In the genomic region with DNA sequence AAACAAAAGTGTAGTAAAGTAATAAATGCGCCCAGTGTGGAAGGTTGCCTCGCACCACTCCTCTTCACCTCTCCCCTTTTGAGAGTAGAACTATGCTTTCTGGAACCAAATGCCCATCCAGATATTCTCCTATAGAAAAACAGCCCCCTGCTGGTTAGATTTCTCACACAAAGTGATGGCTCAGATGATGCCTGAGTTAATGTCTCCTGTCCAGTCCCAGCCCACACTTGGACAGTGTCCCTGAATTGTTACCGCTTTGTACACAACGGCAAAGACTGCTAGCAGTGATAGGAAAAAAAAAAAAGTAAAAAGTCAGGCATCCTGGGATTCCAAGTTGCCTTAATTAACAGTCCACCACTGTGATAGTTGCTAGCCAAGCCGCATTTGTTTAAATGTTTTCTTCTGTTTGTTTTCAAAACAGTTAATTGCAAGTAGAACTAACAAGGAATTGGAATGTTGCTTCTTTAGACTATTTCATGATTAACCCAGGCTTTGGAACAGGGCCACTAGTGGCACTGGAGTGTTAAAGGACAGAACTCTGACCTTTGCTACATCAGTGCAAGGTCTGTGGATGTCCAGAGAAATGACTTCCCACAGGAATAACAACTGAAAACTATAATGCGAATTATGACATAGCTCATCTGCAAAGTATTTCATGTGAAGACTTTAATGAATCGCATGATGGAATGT, we compare ENCODE assay signal across 16 mouse cellular contexts. TPM values are rescaled to one million over a fixed set of nuclear protein-coding genes. Genes with fewer than 3 reads are reported as not detected.
DNase-seq lines count a peak whose midpoint lies in the region; ATAC-seq lines count a peak whose summit lies in the region.
"Had no signal": no experiment of that assay in that cellular context is flagged by ENCODE, and none has a peak within 500 bp of the region (broad histone marks: within the 10 kb centered on the region; RNA-seq: fewer than 3 reads in every experiment).

No protein-coding gene starts in this region.

- no peak overlapping the region for H3K4me3 ChIP-seq in liver, embryonic 15.5 days (replicated peaks)
- H3K4me3 ChIP-seq in embryonic facial prominence, embryonic 15.5 days (replicated peaks): no peak overlapping the region
- H3K4me3 ChIP-seq: hindbrain, embryonic 15.5 days; neural tube, embryonic 15.5 days had no signal

- no peak overlapping the region for H3K27ac ChIP-seq in liver, embryonic 15.5 days (replicated peaks)
- H3K27ac ChIP-seq in embryonic facial prominence, embryonic 15.5 days (replicated peaks): peak overlapping the region; percentile 67
- H3K27ac ChIP-seq: hindbrain, embryonic 15.5 days; liver, embryonic 14.5 days; neural tube, embryonic 15.5 days had no signal

- no peak overlapping the region for H3K9ac ChIP-seq in liver, embryonic 15.5 days
- H3K9ac ChIP-seq in embryonic facial prominence, embryonic 15.5 days: no peak overlapping the region
- H3K9ac ChIP-seq: forebrain, postnatal 0 days; hindbrain, embryonic 15.5 days; liver, embryonic 14.5 days; neural tube, embryonic 15.5 days had no signal

- no peaks in the 10 kb centered on the region for H3K36me3 ChIP-seq in liver, embryonic 15.5 days (replicated peaks)
- no peaks in the 10 kb centered on the region for H3K36me3 ChIP-seq in embryonic facial prominence, embryonic 15.5 days
- H3K36me3 ChIP-seq: hindbrain, embryonic 15.5 days; neural tube, embryonic 15.5 days had no signal

- no peaks in the 10 kb centered on the region for H3K9me3 ChIP-seq in liver, embryonic 15.5 days (replicated peaks)
- H3K9me3 ChIP-seq in embryonic facial prominence, embryonic 15.5 days (replicated peaks): no peaks in the 10 kb centered on the region
- H3K9me3 ChIP-seq: hindbrain, embryonic 15.5 days; neural tube, embryonic 15.5 days had no signal

- 61% methylated on average over 7 of the region's 7 CpGs for WGBS in liver, embryonic 15.5 days (ENCODE audit: insufficient replicate concordance)
- WGBS in embryonic facial prominence, embryonic 15.5 days: 58% methylated on average over 7 of the region's 7 CpGs

- H3K4me2 ChIP-seq in liver, embryonic 15.5 days: no peak overlapping the region
- no peak overlapping the region for H3K4me2 ChIP-seq in embryonic facial prominence, embryonic 15.5 days (replicated peaks)
- H3K4me2 ChIP-seq: hindbrain, embryonic 15.5 days; neural tube, embryonic 15.5 days had no signal

- no peaks in the 10 kb centered on the region for H3K27me3 ChIP-seq in liver, embryonic 15.5 days
- H3K27me3 ChIP-seq in embryonic facial prominence, embryonic 15.5 days: no peaks in the 10 kb centered on the region
- H3K27me3 ChIP-seq: hindbrain, embryonic 15.5 days; neural tube, embryonic 15.5 days had no signal

- ATAC-seq in liver, embryonic 15.5 days (ENCODE audit: insufficient read depth): peak; percentile 65
- ATAC-seq in embryonic facial prominence, embryonic 15.5 days (ENCODE audit: insufficient number of reproducible peaks, low FRiP score, low TSS enrichment, low read depth): no peak
- ATAC-seq: CD4-positive, CD25-positive, alpha-beta regulatory T cell, adult 4 months; forebrain, postnatal 0 days had no signal

- intact Hi-C loops in heart, postnatal 36 days (cut with DNase I): no loop called here

- no peaks in the 10 kb centered on the region for H3K4me1 ChIP-seq in liver, embryonic 15.5 days (replicated peaks)
- H3K4me1 ChIP-seq in embryonic facial prominence, embryonic 15.5 days: peaks cover 18% of the 10 kb centered on the region
- H3K4me1 ChIP-seq: hindbrain, embryonic 15.5 days; neural tube, embryonic 15.5 days had no signal

- no peak for DNase-seq in liver
- peak; percentile 97 for DNase-seq in kidney, adult 9 months
- peak; percentile 39 for DNase-seq in lung, postnatal 10 days
- no peak for DNase-seq in heart, postnatal 36 days
- no peak for DNase-seq in layer of hippocampus, adult 18-20 months (ENCODE audit: low spot score in 2 of 2)
- DNase-seq: cerebellum, postnatal 14 days; forebrain, postnatal 0 days; heart, postnatal 10 days had no signal

RNA-seq across cellular contexts. Expression of a gene that starts 29.7 kb away (rescaled TPM):
- polyA plus RNA-seq in liver, embryonic 15.5 days (2015; fragmentation: Nextera tagmentation; extraction: Ambion mirVana): 0.16 and 0.18 TPM in 2 replicates
- 0.61 and 0.98 TPM in 2 replicates for polyA plus RNA-seq in embryonic facial prominence, embryonic 15.5 days (2015; fragmentation: Nextera tagmentation; extraction: Ambion mirVana)
- 100 to 1,000 TPM; 165 to 198 TPM for total RNA-seq in heart, postnatal 36 days (2021)
- total RNA-seq in layer of hippocampus, adult 18-20 months (2021): not detected
- total RNA-seq: forebrain, postnatal 0 days; MEL had no signal
- polyA plus RNA-seq: CD4-positive, CD25-positive, alpha-beta regulatory T cell, adult 4 months; stomach, embryonic 14.5 days had no signal

Comparison
In these comparisons a context has a peak if more than half of its experiments do, and no peak if none do; other contexts are left out.
1. DNase-seq: peak in kidney, adult 9 months (single experiment) and lung, postnatal 10 days (single experiment); none in liver (single experiment), heart, postnatal 36 days (0 of 2) and layer of hippocampus, adult 18-20 months (0 of 2).
2. RNA of a gene that starts 29.7 kb away (total RNA-seq): 165 to 198 TPM in heart, postnatal 36 days; not detected in layer of hippocampus, adult 18-20 months; every median in the first group is over 100 times any median in the second.